Mouse (Mus musculus) embryonic fibroblast, embryonic 13.5 days (primary cell): ENCODE data around the gene H2afv.

Experiments
- CTCF ChIP-seq: IDR thresholded peaks from 2 replicates; pipeline ENCODE4 v1.5.1; 2011; ENCODE audit warnings: mild to moderate bottlenecking, control low read depth, low read length, moderate library complexity, borderline replicate concordance; ENCODE audit not compliant: insufficient read depth
- POLR2A ChIP-seq: IDR thresholded peaks from 2 replicates; pipeline ENCODE4 v1.6.1; 2011; ENCODE audit warnings: low read depth, mild to moderate bottlenecking, control low read depth, low read length, moderate library complexity

DNA sequence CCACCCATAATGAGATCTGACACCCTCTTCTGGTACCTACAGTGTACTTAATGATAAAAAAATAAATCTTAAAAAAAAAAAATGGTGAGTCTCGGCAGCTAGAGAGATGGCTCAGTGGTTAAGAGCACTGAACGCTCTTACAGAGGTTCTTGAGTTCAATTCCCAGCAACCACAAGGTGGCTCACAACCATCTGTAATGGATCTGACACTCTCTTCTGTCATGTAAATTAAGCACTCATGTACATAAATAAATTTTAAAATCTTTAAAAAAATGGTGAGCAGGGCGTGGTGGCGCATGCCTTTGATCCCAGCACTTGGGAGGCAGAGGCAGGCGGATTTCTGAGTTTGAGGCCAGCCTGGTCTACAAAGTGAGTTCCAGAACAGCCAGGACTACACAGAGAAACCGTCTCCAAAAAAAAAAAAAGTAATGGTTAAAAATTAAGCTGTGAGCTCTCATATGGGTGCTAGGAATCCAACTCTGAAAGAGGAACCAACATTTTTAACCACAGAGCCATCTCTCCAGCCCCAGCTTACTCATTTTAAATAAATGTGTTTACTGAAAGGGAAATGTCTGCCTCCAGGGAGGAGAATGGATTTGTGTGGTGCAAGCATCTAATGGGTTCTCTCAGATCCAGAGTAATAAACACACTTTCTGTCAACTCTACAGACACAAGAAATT is 19.1 kb upstream of the H2afv start:
- TF ChIP-seq POLR2A = no peak
- no peak for TF ChIP-seq CTCF
